Mouse (Mus musculus): Measurements from ENCODE around the gene Foxf2.

The Foxf2 gene

DNA sequence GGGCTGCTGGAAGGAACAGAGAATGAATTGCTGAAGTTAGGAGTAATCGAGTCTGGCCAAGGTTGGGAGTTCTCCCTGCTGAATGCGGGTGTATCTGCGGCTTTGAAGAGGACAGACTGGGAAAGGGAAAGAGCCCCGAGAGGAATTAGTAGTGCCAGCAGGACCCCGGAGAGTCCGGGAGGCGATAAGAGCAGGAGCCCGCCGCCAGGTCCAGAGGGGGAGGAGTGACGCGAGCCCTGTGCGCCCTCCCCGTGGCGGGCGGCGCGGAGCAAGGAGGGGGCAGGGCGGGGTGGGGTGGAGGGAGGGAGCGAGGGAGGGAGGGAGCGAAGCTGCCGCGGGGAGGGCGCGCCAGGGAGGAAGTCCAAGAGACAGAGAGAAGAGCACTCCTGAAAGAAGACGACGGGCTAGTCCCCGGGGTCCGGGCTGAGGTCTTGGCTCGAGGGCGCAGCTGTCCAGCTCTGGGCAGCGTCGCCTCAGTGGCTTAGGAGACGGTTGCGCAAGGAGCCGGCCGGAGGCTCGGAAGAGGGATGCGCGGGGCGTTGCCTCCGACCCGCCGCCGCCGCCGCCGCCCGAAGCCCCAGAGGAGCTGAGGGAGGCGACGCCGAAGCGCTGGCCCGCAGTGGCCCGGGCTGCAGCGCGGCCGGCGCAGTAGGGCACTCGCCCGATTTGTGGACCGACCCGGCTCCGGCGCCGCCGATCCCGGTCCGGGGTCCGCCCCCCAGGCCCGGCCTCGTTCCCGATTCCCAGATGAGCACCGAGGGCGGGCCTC is at the start of gene Foxf2:
Foxf2 (plus strand) TSS at position 484 of the 769 bp plus-strand sequence.
- no peak for DNase-seq

GRCm38 (mm10) chr13:31576696-31577095 is 48.9 kb upstream of the Foxf2 start:
- no peak for DNase-seq

- DNase-seq = no peak
Observed at GRCm38 (mm10) chr13:31577576-31577975, 48.0 kb upstream of the Foxf2 start.

DNA sequence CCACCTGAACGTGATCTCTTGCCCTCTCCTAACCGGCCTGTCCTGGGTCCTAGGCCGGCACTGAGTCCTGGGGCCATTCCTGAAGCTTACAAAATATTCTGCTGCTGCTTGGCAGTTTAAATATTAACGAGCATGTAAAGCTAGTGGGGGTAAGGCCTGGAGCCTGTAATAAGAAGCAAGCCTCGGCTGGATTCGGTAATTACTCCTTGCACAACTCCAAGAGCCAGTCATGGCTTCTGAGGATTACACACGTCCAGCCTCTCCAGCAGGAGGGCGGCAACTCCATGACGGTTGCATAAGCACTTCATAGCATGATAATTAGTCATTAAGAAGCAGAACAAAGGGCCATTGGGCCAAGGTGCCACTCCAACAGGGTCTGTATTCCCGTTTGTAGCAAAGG is 47.2 kb upstream of the Foxf2 start:
- DNase-seq = no peak

- DNase-seq = no peak
Observed at GRCm38 (mm10) chr13:31579866-31580265, 45.8 kb upstream of the Foxf2 start.

DNA sequence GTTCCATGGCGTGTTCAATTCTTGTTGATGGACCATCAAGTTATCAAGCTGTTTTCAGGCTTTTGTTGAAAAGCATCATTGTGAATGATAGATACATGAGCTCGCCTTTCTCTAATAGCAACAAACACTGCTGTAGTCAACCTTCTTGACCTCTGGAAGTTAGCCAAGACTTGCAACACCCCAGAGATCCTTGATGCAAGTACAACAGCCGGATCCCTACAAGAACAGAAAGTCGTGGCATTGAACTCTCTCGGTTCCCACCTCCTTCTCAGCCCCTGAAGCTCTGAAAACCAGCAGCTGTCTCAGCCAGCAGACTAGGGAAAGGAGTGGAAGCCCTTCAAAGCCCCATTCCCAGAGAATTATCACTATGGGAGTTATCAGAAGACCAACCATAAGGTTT is 38.3 kb upstream of the Foxf2 start:
- no peak for DNase-seq

- DNase-seq = no peak
Observed at GRCm38 (mm10) chr13:31599576-31599975, 26.0 kb upstream of the Foxf2 start.

DNA sequence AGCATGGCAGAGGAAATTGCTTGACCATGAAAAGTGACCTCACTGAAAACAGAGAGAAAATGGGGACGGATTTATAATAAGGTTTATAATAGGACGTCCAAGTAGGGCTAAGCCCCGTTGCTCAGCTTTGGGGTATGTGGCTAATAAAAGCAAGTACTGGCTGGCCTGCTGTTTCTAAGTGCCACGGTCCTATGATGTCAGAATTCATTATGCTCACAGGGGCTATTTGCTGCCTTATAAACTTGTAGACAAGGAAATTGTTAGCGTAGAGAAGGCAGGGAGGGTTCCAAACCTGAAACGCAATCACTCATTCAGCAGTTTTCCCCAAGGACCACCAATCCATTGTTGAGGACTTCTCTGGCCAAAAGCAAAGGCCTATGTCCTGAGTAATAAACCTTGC is 21.7 kb upstream of the Foxf2 start:
- DNase-seq = no peak

- no peak for DNase-seq
Observed at GRCm38 (mm10) chr13:31614724-31615465, 10.7 kb upstream of the Foxf2 start.

GRCm38 (mm10) chr13:31615561-31616165 is 10.0 kb upstream of the Foxf2 start:
- DNase-seq = no peak

GRCm38 (mm10) chr13:31618001-31618400 is 7.6 kb upstream of the Foxf2 start:
- DNase-seq = no peak

- DNase-seq = peak; percentile 79
Observed at GRCm38 (mm10) chr13:31618416-31618815, 7.2 kb upstream of the Foxf2 start.

GRCm38 (mm10) chr13:31618919-31619655 is 6.5 kb upstream of the Foxf2 start:
- no peak for DNase-seq

DNA sequence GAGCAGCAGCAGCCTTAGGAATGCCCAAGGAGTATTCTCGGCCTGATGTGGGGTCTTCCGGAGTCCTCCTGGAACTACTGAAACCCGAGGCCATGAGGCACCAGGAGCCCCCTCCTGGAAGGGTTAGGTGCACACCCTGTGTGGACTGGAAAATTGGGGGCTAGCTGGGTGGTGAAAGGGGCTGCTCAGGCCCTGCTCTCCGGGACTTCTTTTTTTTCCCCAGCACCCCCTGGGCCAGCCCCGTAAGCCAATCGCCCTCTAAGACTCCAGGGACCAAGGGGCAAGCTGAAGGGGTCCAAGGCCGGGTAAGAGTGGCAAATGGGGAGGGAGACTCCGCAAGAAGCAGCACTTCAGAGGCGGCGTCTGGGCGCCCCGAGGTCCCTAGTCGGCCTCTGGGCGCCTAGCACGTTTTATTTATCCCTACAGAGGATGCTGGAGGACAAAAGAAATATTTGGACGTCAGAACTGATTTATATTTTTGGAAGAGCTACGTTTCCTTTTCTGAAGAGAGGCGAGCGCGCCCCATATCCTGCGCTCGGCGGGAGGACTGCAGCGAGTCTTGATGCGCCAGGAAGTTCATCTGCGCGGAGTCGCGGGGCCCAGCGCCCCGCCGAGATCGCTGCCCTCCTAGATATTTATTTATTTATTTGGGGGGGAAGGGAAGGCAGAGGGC is 5.7 kb upstream of the Foxf2 start:
- DNase-seq = no peak

DNA sequence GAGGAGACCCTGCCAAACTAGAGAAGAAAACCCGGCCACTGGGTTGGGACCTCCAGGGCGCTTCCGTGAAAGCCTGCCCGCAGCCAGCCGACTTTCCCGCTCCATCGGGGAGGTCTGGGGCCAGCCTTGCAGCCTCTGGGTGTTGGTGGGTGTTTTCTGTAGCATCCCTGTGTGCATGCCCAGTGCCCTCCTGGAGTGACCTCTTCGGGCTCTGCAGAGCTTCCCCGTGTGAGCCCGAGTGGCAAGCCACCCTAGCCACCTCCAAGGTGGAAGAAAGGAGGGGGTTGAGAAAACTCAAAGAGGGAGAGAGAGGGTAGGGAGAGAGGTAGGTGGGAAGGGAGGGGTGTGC is 5.1 kb upstream of the Foxf2 start:
- no peak for DNase-seq

DNA sequence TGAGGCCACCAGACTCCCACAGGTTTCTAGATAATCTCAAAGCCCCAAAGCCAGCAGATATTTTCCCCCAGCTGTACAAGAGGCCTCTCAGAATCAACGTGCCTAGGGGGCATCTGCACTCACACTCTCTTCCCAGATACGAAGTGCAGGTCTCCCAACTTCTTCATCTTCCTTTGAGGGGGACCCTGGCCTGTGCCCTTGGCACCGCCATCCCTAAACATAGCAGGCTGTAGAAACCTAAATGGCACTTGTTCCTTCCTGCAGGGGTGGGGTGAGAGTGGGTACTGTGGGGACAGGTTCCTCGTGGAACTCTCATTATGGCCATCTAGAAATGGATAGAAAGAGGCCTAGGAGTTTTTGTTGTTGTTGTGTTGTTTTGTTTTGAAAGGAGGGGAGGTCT is 4.7 kb upstream of the Foxf2 start:
- DNase-seq = no peak

DNA sequence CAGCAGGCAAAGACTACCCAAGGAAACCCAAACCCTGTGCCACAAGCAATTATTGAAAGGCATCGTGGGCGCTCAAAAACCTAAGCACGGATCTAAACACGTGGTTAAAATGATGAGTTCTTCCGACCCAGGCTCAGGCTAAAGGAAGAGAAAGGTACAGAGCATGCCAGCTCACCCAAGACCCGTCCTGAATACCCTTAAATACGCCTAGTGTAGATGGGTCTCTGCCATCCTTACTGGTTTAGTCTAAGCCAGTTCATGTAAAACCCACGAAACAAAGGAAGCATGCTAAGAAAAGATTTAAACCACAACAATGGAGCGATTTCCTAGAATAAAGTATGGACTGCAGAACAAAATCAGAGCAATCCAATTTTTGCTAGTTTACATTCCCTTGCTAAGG is 3.9 kb upstream of the Foxf2 start:
- no peak for DNase-seq

- DNase-seq = no peak
Observed at GRCm38 (mm10) chr13:31622371-31622770, 3.2 kb upstream of the Foxf2 start.

DNA sequence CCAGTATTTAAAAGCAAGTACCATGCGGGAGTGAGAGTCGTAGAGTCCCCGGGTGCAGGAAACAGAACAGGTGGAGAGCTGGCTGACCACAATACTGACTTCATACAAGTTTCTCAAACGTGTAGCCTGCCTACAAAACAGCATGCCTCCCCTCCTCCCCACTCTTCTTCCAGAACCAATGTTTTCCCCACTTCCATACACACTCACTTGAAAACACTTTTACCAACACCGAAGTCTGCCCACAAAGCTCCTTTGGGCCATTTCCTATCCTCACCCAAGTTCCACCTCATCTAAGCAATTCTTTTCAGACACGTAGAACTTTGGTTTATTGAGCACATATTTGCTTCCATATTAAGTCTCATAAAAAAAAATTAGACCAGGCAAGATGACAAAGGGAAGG is 2.3 kb upstream of the Foxf2 start:
- no peak for DNase-seq

DNA sequence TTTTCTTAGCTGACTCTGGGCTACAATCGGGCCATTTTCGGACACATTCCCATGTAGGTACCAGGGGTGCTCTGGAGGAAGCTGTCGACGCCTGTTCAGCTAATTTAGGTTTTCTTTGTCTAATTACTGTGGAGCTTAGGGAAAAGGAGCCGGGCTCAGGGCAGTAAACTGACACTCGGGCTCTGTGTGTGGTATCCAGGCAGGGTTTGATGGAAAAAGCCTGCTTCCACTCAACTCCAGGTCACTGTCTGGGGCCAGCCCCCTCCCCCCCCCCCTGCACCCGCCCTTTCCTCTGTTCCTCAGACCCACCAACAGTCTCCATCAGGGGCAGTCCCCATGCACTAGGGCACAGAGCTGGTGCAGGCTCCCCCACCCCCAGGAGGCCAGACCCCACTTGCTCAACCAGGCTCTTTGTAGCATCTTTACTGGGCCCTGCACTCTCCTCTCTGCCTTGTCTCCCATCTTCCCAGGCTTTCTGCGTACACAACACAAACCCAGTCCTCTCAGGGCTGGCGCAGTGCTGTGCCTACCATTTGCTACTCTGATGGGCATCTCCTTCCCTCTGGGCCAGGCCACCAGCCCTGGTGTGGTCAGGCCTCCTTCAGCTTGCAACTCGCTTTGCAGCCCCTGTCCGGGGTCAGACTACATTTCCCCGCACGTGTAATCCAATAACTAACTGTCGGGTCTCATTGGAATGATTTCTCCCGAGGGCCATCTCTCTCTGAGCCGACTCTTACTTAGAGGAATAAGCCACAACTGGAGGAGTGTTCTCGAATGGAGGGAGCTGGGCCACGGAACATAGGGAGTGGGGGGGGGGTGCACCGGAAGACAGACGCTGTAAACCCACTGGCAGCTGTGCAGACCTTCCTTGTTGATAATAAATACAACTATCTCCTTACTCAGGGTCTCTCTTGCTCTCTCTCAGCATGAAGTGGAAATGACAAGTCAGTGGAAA is 1.4 kb upstream of the Foxf2 start:
- DNase-seq = no peak

DNA sequence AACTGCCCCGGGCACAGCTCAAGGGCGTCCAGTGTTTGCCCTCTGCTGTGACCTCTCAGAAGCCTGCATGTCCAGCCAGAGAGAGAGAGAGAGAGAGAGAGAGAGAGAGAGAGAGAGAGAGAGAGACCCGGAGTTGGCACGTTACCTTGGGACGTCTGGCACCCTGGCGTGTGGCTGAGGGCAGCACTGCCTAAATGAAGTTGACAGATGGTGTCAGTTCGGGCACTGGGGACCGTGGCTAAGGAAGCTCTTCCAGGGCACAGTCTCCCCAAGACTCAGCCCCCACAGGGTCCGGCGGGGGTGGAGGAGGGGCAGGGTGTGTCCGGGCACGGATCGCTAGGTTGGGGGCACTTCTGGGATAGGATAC is 667 bp upstream of the Foxf2 start:
- no peak for DNase-seq

All from right cerebral cortex, postnatal 14 days (tissue).